Mouse (Mus musculus) stomach, embryonic 16.5 days (tissue): ENCODE results near the gene Itga11. TPM values are rescaled to one million over a fixed set of nuclear protein-coding genes. Genes with fewer than 3 reads are reported as not detected.

Experiments
- ATAC-seq: fragments of 200-750 bp; cut with Nextera tagmentation; 2 replicates; pipeline ENCODE4 v1.8.0; 2017; ENCODE audit warnings: moderate number of reproducible peaks, moderate TSS enrichment; ENCODE audit not compliant: insufficient read depth, low FRiP score
- H3K27ac ChIP-seq: fragments of 300-500 bp; sonication (generic); 2 replicates; pipeline ENCODE4 v1.5.1; 2014; ENCODE audit warnings: low read length
- H3K27me3 ChIP-seq: fragments of 300-500 bp; sonication (generic); 2 replicates; pipeline ENCODE4 v1.6.1; 2014; ENCODE audit warnings: low read length, control low read depth, mixed read lengths; ENCODE audit not compliant: control insufficient read depth, insufficient read depth
- H3K36me3 ChIP-seq: fragments of 300-500 bp; sonication (generic); 2 replicates; pipeline ENCODE4 v1.6.1; 2014; ENCODE audit warnings: low read length; ENCODE audit not compliant: control insufficient read depth, insufficient read depth
- H3K4me1 ChIP-seq: fragments of 300-500 bp; sonication (generic); 2 replicates; pipeline ENCODE4 v1.6.1; 2014; ENCODE audit warnings: low read length, control low read depth, mixed read lengths; ENCODE audit not compliant: control insufficient read depth, insufficient read depth
- H3K4me2 ChIP-seq: fragments of 300-500 bp; sonication (generic); 2 replicates; pipeline ENCODE4 v1.6.1; 2014; ENCODE audit warnings: low read depth, low read length, mixed read lengths
- H3K4me3 ChIP-seq: fragments of 300-500 bp; sonication (generic); replicated peaks from 2 replicates; pipeline ENCODE4 v1.5.1; 2014; ENCODE audit warnings: mild to moderate bottlenecking, low read length
- H3K9ac ChIP-seq: fragments of 300-500 bp; sonication (generic); 2 replicates; pipeline ENCODE4 v1.6.1; 2014; ENCODE audit warnings: low read length
- H3K9me3 ChIP-seq: fragments of 300-500 bp; sonication (generic); replicated peaks from 2 replicates; pipeline ENCODE4 v1.6.1; 2016; ENCODE audit warnings: low read length, control low read depth; ENCODE audit not compliant: control insufficient read depth
- WGBS: fragments of 180-500 bp; shearing (Covaris S2); extraction: QIAGEN DNeasy Blood & Tissue Kit; methylation state at CpG from one replicate; pipeline ENCODE4 v1.1.7; 2014; 5-methylcytosine and 5-hydroxymethylcytosine counted together
- polyA plus RNA-seq: library from polyadenylated mRNA; unstranded; fragments of >200 nt; fragmentation: Nextera tagmentation; extraction: Ambion mirVana; gene quantifications from 2 replicates; pipeline ENCODE4 v1.2.1, GENCODE M21; 2015

Gene Itga11
- polyA plus RNA-seq, 1 experiment from 2014 or later, result 1.7 TPM

DNA sequence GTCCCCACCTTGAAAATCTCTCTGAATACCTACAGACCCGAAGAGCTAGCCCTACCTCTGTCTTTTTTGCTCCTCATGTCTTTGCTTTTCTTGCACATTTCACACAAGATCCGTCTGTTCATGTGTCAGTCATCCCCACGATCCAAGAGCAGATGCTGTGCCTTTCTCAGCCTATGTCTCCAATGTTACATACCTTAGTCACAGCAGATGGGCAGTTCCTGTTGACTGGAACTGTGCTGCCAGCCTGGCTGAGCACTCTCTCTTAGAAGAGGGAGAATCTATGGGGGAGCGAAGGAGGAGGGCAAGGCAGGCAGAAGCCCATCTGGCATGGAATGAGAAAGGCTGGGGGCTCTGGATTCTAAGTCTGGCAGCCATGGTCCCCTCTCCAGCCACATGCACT, 87.7 kb downstream of the Itga11 start:
- Histone ChIP-seq H3K36me3 (no peaks in the 10 kb centered on the region), H3K9me3 (no peaks in the 10 kb centered on the region), H3K9ac (no peak overlapping the region), H3K4me2 (no peak overlapping the region), H3K4me3 (no peak overlapping the region), H3K4me1 (no peaks in the 10 kb centered on the region), H3K27me3 (no peaks in the 10 kb centered on the region), H3K27ac (no peak overlapping the region)
- ATAC-seq, result no peak
- WGBS, result 74% methylated on average over 4 of the region's 4 CpGs

DNA sequence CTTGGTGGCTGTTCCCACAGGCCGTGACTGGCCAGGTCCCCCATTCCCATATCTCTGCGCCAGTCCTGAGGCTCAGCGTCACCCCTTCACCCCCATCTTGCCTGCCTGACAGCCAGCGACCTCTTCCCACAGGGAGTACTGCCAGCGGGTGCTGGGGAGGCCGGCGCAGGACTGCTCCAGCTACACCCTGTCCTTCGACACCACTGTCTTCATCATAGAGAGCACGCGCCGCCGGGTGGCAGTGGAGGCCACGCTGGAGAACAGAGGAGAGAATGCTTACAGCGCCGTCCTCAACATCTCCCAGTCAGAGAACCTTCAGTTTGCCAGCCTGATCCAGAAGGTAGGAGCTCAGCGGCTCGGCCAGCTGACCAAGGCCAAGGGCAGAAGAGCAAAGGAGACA, 89.8 kb downstream of the Itga11 start:
- Histone ChIP-seq H3K9ac (no peak overlapping the region), H3K9me3 (no peaks in the 10 kb centered on the region), H3K4me1 (no peaks in the 10 kb centered on the region), H3K36me3 (no peaks in the 10 kb centered on the region), H3K27ac (no peak overlapping the region), H3K4me2 (no peak overlapping the region), H3K27me3 (no peaks in the 10 kb centered on the region), H3K4me3 (no peak overlapping the region)
- no peak for ATAC-seq
- WGBS, result 59% methylated on average over 17 of the region's 17 CpGs

DNA sequence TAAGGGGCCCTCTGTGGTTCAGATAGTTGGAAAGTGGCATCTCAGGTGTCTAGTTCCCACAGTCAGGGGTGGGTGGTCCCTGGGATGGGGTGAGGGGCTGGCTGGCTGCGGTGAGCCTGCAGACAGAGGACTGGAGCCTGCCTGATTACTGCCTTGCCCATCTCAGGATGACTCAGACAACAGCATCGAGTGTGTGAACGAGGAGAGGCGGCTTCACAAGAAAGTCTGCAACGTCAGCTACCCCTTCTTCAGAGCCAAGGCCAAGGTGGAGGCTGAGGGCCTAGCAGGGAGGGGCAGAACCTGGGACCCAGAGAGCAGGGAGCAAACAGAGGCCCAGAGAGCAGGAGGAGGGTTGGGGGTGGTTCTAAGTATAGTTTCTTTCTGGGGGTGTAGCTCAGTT, 90.7 kb downstream of the Itga11 start:
- 71% methylated on average over 5 of the region's 5 CpGs for WGBS
- no peak for ATAC-seq

DNA sequence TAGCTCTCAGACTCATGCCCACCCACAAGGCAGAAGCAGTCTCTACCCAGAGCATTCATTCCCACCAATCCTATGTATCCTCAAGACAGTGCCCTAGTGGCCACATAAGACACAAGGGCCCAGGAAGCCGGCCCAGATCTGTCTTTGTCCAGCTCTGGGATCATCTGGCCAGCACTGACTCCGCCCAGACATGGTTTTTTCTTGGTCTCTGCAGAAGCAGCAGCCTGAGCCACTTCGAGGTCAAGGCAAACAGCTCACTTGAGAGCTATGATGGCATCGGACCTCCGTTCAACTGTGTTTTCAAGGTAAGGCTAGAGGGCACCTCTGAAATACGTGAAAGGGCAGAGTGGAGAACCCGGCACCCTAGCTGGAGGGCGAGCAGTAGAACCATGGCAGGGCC, 95.1 kb downstream of the Itga11 start:
- H3K36me3 ChIP-seq, result no peaks in the 10 kb centered on the region
- H3K4me2 ChIP-seq, result no peak overlapping the region
- no peak overlapping the region for H3K27ac ChIP-seq
- no peaks in the 10 kb centered on the region for H3K9me3 ChIP-seq
- H3K4me3 ChIP-seq, result no peak overlapping the region
- no peaks in the 10 kb centered on the region for H3K4me1 ChIP-seq
- no peak overlapping the region for H3K9ac ChIP-seq
- H3K27me3 ChIP-seq, result no peaks in the 10 kb centered on the region
- no peak for ATAC-seq
- WGBS, result 67% methylated on average over 8 of the region's 8 CpGs

More for the DNA sequence above, 90.7 kb downstream of the Itga11 start:
- Histone ChIP-seq H3K4me3 (no peak overlapping the region), H3K4me2 (no peak overlapping the region), H3K9ac (no peak overlapping the region), H3K36me3 (no peaks in the 10 kb centered on the region), H3K9me3 (no peaks in the 10 kb centered on the region), H3K27ac (no peak overlapping the region), H3K27me3 (no peaks in the 10 kb centered on the region), H3K4me1 (no peaks in the 10 kb centered on the region)

DNA sequence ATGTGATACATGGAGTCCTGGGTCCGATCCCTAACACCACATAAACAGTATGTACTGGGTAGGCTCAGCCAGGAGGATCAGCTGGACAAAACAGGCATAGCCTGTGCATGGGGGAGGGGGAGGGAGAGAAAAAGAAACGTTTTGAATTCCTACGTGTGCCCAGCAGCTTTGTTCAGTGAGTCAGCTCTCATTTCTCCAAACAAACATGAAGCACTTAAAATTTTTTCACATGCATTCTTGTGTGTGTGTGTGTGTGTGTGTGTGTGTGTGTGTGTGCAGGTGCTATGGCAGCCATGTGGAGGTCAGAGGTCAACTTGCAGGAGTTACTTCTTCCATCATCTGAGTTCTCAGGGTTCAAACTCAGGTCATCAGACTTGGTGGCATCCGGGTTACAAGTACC, 97.8 kb downstream of the Itga11 start:
- ATAC-seq, result no peak
- Histone ChIP-seq H3K27me3 (no peaks in the 10 kb centered on the region), H3K9ac (no peak overlapping the region), H3K4me2 (no peak overlapping the region), H3K4me3 (no peak overlapping the region), H3K27ac (no peak overlapping the region), H3K36me3 (no peaks in the 10 kb centered on the region), H3K4me1 (no peaks in the 10 kb centered on the region), H3K9me3 (no peaks in the 10 kb centered on the region)
- 27% methylated on average over 4 of the region's 4 CpGs for WGBS

DNA sequence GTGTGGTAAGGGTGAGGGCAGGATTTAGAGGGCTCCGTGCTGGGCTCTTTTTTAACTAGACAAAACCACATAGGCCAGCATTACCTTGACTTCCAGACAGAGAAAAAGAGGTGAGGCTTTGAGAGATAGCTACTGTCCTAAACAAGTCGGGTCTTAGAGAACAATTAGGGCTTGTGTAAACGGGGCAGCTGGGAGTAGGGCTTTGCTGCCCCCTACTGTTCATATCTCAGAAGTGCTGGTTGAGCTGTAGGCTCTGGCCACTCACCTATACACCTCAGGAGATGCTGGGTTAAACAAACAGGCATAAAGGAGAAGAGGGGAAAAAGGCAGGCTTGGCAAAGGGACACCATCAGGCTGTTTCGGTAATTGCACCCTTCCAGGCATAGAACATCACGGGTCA, 99.8 kb downstream of the Itga11 start:
- no peak overlapping the region for H3K9ac ChIP-seq
- H3K4me3 ChIP-seq, result no peak overlapping the region
- no peaks in the 10 kb centered on the region for H3K4me1 ChIP-seq
- H3K27ac ChIP-seq, result no peak overlapping the region
- peak; percentile 63; the same call in 1 of the 2 replicates for ATAC-seq
- WGBS, result 3% methylated on average over 5 of the region's 5 CpGs
- no peak overlapping the region for H3K4me2 ChIP-seq
- H3K27me3 ChIP-seq, result no peaks in the 10 kb centered on the region
- H3K9me3 ChIP-seq, result no peaks in the 10 kb centered on the region
- H3K36me3 ChIP-seq, result no peaks in the 10 kb centered on the region

DNA sequence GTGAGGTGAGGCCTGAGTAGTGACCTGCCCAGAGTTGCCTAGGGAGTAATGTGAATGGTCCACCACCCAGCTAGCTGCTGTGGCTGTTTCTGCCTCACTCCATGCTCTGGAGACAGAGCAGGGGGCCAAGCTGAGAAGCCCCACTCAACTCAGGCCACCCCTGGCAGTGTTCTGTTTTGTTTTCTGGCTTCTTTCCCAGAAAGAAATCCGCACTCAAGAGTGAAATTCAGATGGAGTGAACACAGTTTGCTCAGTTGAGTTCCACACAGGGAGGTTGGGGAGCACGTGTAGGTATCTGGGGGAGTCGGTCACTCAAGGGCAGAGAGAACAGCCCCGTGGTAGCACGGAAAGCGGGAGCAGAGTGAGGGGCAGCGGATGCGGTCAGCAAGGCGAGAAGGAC, 101.1 kb downstream of the Itga11 start:
- no peak overlapping the region for H3K4me2 ChIP-seq
- no peaks in the 10 kb centered on the region for H3K9me3 ChIP-seq
- no peak overlapping the region for H3K9ac ChIP-seq
- H3K4me1 ChIP-seq, result 0 out of 2 replicates have a peak, but pooled peaks cover 5% of the 10 kb centered on the region
- ATAC-seq, result no peak
- no peaks in the 10 kb centered on the region for H3K27me3 ChIP-seq
- H3K4me3 ChIP-seq, result no peak overlapping the region
- WGBS, result 70% methylated on average over 9 of the region's 9 CpGs
- H3K27ac ChIP-seq, result no peak overlapping the region
- H3K36me3 ChIP-seq, result no peaks in the 10 kb centered on the region

DNA sequence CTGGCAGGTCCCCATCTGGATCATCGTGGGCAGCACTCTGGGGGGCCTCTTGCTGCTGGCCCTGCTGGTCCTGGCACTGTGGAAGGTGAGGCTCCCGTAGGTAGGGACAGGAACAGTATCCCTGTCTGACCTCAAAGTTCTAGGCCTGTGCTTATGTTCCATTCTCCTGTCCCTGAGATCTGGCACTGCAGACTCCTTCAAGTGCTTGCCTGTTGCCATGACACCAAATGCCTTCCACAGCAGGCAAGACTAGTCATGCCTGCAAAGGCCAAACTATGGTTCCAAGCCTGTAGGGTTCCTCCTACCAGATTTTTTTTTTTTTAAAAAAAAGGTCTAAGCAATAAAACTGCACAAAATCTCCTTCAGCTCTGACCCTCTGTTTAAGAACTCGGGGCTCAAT, 104.3 kb downstream of the Itga11 start:
- Histone ChIP-seq H3K27me3 (no peaks in the 10 kb centered on the region), H3K9ac (no peak overlapping the region), H3K4me2 (no peak overlapping the region), H3K9me3 (no peaks in the 10 kb centered on the region), H3K36me3 (no peaks in the 10 kb centered on the region), H3K4me3 (no peak overlapping the region), H3K27ac (no peak overlapping the region), H3K4me1 (0 out of 2 replicates have a peak, but pooled peaks cover 5% of the 10 kb centered on the region)
- ATAC-seq, result no peak
- 65% methylated on average over 3 of the region's 3 CpGs for WGBS

DNA sequence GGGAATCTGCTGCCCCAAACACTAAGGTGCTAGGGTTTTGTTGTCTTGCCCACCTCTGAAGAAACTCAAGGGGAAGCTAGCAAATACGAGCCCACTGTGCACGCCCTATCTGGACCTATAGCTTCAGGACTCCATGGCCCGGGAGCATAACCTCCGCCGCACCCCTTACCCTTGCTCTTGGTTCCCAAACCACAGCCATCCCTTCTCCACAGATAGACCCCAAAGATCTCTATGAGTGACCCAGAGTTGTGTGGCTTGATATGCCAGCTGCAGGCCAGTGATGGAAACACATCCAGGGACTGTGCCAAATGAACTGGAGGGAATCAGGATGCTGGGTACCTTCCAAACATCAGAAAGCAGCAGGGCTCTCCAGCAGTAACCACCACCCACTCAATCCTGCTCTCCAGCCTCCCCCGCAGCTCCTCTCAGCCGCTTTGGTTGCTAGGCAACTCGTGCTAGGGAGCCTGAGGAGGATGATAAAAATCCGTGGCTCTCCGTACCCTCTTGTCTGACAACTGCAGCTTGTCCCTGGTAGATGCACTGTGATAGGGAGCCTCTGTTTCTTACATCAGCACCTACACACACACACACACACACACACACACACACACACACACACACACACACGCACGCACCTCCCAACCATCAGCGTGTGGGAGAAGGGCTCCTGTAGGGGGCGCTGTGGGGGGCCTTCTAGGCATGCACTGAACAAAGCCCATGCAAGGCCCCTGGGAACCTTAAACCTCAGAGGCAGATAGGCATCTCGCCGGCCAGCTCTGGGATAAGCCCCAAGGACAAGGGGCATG, 105.6 kb downstream of the Itga11 start:
- Histone ChIP-seq H3K4me3 (no peak overlapping the region), H3K9me3 (no peaks in the 10 kb centered on the region), H3K27me3 (no peaks in the 10 kb centered on the region), H3K36me3 (no peaks in the 10 kb centered on the region), H3K4me2 (no peak overlapping the region), H3K4me1 (0 out of 2 replicates have a peak, but pooled peaks cover 5% of the 10 kb centered on the region), H3K27ac (no peak overlapping the region), H3K9ac (no peak overlapping the region)
- WGBS, result 46% methylated on average over 16 of the region's 16 CpGs
- ATAC-seq, result no peak
